Mouse (Mus musculus) kidney, embryonic 14.5 days (tissue): ENCODE data around the gene Angptl7. TPM values are rescaled to one million over a fixed set of nuclear protein-coding genes. Genes with fewer than 3 reads are reported as not detected.

ENCODE experiments used
- ATAC-seq: fragments of 200-750 bp; cut with Nextera tagmentation; 2 replicates; pipeline ENCODE4 v1.8.0; 2017; ENCODE audit warnings: moderate number of reproducible peaks, mild to moderate bottlenecking, moderate TSS enrichment, moderate library complexity; ENCODE audit not compliant: low FRiP score, low TSS enrichment
- H3K27ac ChIP-seq: fragments of 300-500 bp; sonication (generic); 2 replicates; pipeline ENCODE4 v1.5.1; 2014; ENCODE audit warnings: low read depth, mild to moderate bottlenecking, low read length, moderate library complexity, mixed read lengths
- H3K27me3 ChIP-seq: fragments of 300-500 bp; sonication (generic); 2 replicates; pipeline ENCODE4 v1.6.1; 2014; ENCODE audit warnings: mild to moderate bottlenecking, low read length; ENCODE audit not compliant: control insufficient read depth, insufficient read depth
- H3K36me3 ChIP-seq: fragments of 300-500 bp; sonication (generic); 2 replicates; pipeline ENCODE4 v1.6.1; 2014; ENCODE audit warnings: low read length, mixed read lengths; ENCODE audit not compliant: control insufficient read depth, insufficient read depth
- H3K4me1 ChIP-seq: fragments of 300-500 bp; sonication (generic); 2 replicates; pipeline ENCODE4 v1.6.1; 2014; ENCODE audit warnings: low read length, mixed read lengths; ENCODE audit not compliant: control insufficient read depth, insufficient read depth
- H3K4me2 ChIP-seq: fragments of 300-500 bp; sonication (generic); replicated peaks from 2 replicates; pipeline ENCODE4 v1.6.1; 2014; ENCODE audit warnings: low read depth, mild to moderate bottlenecking, low read length
- H3K4me3 ChIP-seq: fragments of 300-500 bp; sonication (generic); 2 replicates; pipeline ENCODE4 v1.5.1; 2014; ENCODE audit warnings: mild to moderate bottlenecking, low read length
- H3K9ac ChIP-seq: fragments of 300-500 bp; sonication (generic); 2 replicates; pipeline ENCODE4 v1.6.1; 2014; ENCODE audit warnings: low read depth, mild to moderate bottlenecking, low read length, moderate library complexity
- H3K9me3 ChIP-seq: fragments of 300-500 bp; sonication (generic); 2 replicates; pipeline ENCODE4 v1.6.1; 2016; ENCODE audit warnings: low read length; ENCODE audit not compliant: control insufficient read depth
- WGBS: fragments of 180-500 bp; shearing (Covaris S2); extraction: QIAGEN DNeasy Blood & Tissue Kit; methylation state at CpG from one replicate; pipeline ENCODE4 v1.1.7; 2014; 5-methylcytosine and 5-hydroxymethylcytosine counted together
- polyA plus RNA-seq: library from polyadenylated mRNA; unstranded; fragments of >200 nt; fragmentation: Nextera tagmentation; extraction: Ambion mirVana; gene quantifications from 2 replicates; pipeline ENCODE4 v1.2.1, GENCODE M21; 2014

Gene Angptl7
- polyA plus RNA-seq, 1 experiment from 2014 or later, result 1.4 TPM

DNA sequence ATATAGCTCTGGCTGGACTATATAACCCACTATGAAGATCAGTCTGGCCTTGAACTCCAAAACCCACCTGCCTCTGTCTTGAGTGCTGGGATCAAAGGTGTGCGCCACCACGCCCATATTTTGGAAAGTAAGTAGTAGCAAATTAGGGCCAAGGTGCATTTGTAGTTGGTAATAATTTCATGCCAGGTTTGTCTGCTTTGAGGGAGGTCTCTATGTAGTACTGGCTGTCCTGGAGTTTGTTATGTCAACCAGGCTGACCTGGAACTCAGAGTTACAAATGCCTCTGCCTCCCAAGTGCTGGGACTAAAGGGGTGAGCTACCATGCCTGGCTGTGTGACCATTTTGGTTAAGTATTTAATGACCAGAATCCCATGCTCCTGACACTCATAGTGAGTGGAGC lies 20.0 kb downstream of the Angptl7 start:
- no peak for ATAC-seq
- WGBS, result 94% methylated on average over 2 of the region's 2 CpGs
- H3K9me3 ChIP-seq, result no peaks in the 10 kb centered on the region
- no peaks in the 10 kb centered on the region for H3K27me3 ChIP-seq
- no peaks in the 10 kb centered on the region for H3K4me1 ChIP-seq
- no peak overlapping the region for H3K9ac ChIP-seq
- H3K27ac ChIP-seq, result no peak overlapping the region
- no peak overlapping the region for H3K4me2 ChIP-seq
- H3K36me3 ChIP-seq, result peaks cover 78% of the 10 kb centered on the region
- H3K4me3 ChIP-seq, result no peak overlapping the region

DNA sequence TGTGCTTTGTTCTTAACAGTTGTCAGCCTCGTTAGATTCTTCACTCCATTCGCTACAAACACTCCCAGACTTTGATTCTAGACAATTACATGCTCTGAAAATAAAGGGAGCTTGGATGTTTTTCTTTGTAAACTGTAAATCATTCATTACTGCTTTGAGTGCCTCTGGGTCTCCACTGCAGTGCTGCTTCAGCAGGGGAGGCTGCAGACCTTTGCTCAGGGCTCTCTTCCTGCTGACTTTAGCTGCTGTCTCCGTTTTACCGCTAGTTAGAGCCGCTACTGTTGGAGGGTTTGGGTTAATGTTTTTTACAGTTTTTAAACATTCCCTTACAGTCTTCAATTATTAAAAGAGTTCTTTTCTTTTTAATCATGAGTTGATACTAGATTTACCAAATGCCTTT lies 26.8 kb downstream of the Angptl7 start:
- H3K36me3 ChIP-seq, result peaks cover 78% of the 10 kb centered on the region
- no peaks in the 10 kb centered on the region for H3K9me3 ChIP-seq
- 53% methylated on average over 5 of the region's 5 CpGs for WGBS
- no peaks in the 10 kb centered on the region for H3K4me1 ChIP-seq
- H3K9ac ChIP-seq, result no peak overlapping the region
- H3K27me3 ChIP-seq, result no peaks in the 10 kb centered on the region
- H3K4me2 ChIP-seq, result no peak overlapping the region
- H3K27ac ChIP-seq, result no peak overlapping the region
- no peak overlapping the region for H3K4me3 ChIP-seq
- ATAC-seq, result no peak

DNA sequence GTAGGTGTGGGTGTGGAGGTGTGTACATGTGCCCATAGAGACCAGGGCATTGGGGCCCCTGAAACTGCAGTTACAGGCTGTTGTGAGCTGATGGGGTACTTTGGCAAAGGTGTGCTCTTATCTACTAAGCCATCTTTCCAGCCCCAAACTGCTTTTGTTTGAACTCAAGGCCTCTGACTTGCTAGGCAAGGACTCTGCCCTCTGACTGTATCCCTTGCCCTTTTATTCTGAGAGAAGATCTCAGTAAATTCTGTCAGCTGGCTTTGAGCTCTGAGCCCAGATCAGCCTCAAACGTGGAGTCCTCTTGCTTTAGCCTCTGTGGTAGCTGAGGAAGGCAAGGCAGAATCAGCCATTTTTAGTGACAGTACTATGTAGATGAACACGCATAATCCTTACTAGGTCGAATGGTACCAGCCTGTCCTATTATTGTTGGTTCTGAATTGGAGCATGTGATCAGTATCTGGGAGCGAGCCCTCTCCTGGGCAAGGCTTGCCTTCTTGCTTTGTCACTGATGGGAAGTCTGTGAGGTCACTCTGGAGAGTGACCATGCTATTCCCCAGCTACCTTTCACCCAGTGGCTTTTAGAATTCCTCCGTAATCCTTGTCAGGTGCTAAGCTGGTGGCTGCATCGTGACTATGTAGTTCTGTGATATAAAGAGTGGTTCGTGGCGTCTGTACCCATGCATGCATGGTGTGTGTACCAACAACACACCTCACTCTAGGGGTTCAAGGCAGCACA lies 27.7 kb downstream of the Angptl7 start:
- Histone ChIP-seq H3K4me3 (no peak overlapping the region), H3K27me3 (no peaks in the 10 kb centered on the region), H3K4me1 (no peaks in the 10 kb centered on the region), H3K36me3 (peaks cover 87% of the 10 kb centered on the region), H3K9me3 (no peaks in the 10 kb centered on the region), H3K9ac (no peak overlapping the region), H3K27ac (no peak overlapping the region), H3K4me2 (no peak overlapping the region)
- no peak for ATAC-seq
- 93% methylated on average over 8 of the region's 8 CpGs for WGBS

DNA sequence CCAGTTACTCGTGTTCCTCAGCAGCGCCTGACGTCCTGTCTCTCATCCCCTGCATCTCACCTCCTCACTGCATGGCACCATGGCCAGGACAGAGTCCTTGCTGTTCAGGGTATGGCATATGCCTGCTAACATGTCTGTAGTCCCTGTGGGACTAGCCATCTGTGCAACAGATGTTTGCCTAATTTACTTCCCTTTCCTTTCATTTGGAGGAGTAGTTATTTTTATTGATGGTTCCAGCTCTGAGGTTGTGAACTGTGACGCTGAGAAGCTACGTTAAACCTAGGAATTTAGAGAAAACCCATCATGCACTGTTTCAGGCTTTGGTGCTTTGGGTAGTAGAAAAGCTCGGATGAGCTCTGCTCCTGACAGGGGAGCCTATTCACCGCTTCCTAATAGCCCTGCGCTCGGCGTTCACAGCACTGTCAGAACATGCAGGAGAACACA lies 28.9 kb downstream of the Angptl7 start:
- 70% methylated on average over 10 of the region's 10 CpGs for WGBS
- Histone ChIP-seq H3K27ac (no peak overlapping the region), H3K4me3 (no peak overlapping the region), H3K9ac (no peak overlapping the region), H3K9me3 (no peaks in the 10 kb centered on the region), H3K4me2 (no peak overlapping the region), H3K36me3 (peaks cover 85% of the 10 kb centered on the region), H3K4me1 (no peaks in the 10 kb centered on the region), H3K27me3 (no peaks in the 10 kb centered on the region)
- ATAC-seq, result no peak

DNA sequence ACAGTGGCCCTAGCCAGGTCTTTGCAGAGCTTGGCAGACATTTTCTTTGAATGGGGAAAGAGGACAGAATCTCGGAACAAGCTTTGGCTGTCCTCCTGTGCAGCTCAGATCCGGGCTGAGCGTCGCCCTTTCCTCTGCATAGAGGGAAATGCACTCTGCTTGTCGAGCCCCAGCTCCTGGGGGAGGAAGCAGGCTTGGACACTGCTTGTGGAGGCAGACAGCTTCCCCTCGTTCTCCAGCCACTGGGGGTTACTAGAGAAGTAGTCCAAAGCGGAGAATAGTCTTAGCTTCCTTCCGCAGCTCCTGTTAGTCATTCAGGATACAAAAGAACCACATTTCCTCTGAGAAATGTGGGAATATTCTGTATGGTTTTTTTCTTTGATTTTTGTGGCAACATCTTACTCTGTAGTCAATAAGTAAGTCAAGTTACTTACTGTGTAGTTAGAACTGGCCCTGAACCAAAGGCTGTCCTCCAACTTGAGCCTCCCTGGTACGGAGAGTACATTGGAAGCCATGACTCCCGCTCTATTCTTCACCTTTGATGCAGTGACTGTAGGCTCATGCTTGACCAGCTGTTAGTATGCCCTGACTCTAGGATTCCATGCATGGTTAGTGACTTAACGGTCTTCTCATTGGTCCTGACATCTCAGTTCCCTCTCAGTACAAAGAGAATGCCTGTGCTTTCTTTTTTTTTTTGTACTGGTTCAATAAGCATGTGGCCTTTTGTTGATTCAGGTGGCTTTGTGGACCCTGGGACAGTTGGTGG lies 30.6 kb downstream of the Angptl7 start:
- peak; percentile 65; the same call in 1 of the 2 replicates for ATAC-seq
- WGBS, result 86% methylated on average over 11 of the region's 11 CpGs

DNA sequence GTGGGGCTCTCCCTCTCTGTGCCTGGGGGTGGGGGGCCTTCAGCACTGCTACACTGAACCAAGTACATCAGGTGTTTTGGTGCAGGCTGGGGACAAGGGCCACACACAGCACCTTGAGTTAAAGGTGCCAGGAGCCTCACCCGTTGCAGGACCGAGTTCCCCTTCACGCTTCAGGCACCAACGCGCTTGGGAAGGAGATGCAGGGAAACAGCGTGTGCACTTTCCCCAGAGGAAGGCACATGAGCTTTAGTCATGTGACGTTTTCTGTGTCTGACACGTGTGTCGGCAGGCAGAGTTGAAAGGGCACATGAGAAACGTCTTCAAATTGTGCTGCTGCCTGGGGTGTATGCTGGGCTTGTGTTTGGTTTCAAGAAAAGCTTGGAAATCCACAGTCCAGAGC lies 31.9 kb downstream of the Angptl7 start:
- WGBS, result 91% methylated on average over 10 of the region's 10 CpGs
- Histone ChIP-seq H3K36me3 (peaks cover 95% of the 10 kb centered on the region), H3K27me3 (no peaks in the 10 kb centered on the region), H3K27ac (no peak overlapping the region), H3K4me1 (no peaks in the 10 kb centered on the region), H3K4me3 (no peak overlapping the region), H3K9ac (no peak overlapping the region), H3K9me3 (no peaks in the 10 kb centered on the region), H3K4me2 (no peak overlapping the region)
- no peak for ATAC-seq

More for the DNA sequence above, 30.6 kb downstream of the Angptl7 start:
- Histone ChIP-seq H3K27me3 (no peaks in the 10 kb centered on the region), H3K4me2 (no peak overlapping the region), H3K9me3 (no peaks in the 10 kb centered on the region), H3K27ac (no peak overlapping the region), H3K36me3 (peaks cover 85% of the 10 kb centered on the region), H3K4me1 (no peaks in the 10 kb centered on the region), H3K9ac (no peak overlapping the region), H3K4me3 (no peak overlapping the region)

DNA sequence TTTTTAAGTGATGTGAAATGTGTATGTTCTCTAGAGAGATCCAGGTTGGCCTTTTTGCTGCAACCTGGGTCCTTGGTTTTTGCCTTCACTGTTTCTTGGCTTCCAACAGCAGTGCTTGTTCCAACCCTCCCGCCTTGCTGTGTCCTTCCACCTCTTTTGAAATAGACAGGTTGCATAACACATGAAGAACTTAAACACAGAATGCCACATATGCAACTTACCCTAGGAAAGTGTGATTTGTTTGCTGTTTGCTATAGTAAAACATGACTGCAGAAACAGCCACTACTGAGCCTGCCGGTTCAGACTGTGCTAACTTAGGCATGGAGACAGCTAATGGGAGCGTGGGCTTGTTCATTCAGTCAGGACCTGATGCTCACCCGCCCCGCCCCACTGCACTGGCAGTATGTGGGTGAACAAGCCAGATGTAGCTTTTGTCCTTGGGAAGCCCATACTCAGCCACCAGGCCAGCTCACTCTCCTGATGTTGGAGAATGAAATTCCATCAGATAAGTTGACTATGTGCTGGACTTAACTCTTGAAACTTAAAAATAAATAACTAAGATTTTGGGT lies 33.7 kb downstream of the Angptl7 start:
- WGBS, result 92% methylated on average over 5 of the region's 5 CpGs
- no peaks in the 10 kb centered on the region for H3K27me3 ChIP-seq
- no peak overlapping the region for H3K4me3 ChIP-seq
- H3K9me3 ChIP-seq, result no peaks in the 10 kb centered on the region
- no peak for ATAC-seq
- peaks cover 95% of the 10 kb centered on the region for H3K36me3 ChIP-seq
- H3K9ac ChIP-seq, result no peak overlapping the region
- H3K4me2 ChIP-seq, result no peak overlapping the region
- H3K4me1 ChIP-seq, result no peaks in the 10 kb centered on the region
- H3K27ac ChIP-seq, result no peak overlapping the region

DNA sequence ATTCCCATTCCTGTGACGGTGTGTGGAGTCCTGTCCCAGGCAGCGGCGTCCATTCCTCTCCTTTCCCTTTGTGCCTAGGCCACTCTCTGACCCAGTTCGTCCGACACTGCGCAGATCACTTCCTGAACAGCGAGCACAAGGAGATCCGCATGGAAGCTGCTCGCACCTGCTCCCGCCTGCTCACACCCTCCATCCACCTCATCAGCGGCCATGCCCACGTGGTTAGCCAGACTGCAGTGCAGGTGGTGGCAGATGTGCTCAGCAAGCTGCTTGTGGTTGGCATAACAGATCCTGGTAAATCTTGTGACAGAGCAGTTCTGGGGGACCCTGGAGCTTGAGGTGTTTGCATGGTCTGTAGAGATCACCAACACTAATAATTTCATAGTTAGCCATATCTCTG lies 35.4 kb downstream of the Angptl7 start:
- Histone ChIP-seq H3K4me2 (no peak overlapping the region), H3K36me3 (peaks cover 92% of the 10 kb centered on the region), H3K27me3 (no peaks in the 10 kb centered on the region), H3K27ac (no peak overlapping the region), H3K9me3 (no peaks in the 10 kb centered on the region), H3K4me3 (no peak overlapping the region), H3K9ac (no peak overlapping the region), H3K4me1 (no peaks in the 10 kb centered on the region)
- 95% methylated on average over 12 of the region's 12 CpGs for WGBS
- ATAC-seq, result no peak

DNA sequence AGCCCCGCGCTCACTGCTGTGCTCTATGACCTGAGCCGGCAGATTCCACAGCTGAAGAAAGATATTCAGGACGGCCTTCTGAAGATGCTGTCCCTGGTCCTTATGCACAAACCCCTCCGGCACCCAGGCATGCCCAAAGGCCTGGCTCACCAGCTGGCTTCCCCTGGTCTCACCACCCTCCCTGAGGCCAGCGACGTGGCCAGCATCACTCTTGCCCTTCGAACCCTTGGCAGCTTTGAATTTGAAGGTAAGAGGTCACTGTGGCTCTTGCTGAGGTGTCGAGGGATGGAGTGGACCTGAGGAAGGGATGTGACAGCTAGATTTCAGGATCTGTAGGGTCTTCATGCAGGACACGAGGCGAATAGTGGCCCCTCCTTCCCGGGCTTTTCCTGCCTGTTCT lies 36.0 kb downstream of the Angptl7 start:
- Histone ChIP-seq H3K27ac (no peak overlapping the region), H3K9me3 (no peaks in the 10 kb centered on the region), H3K4me3 (no peak overlapping the region), H3K4me2 (no peak overlapping the region), H3K9ac (no peak overlapping the region), H3K27me3 (no peaks in the 10 kb centered on the region), H3K36me3 (peaks cover 92% of the 10 kb centered on the region), H3K4me1 (no peaks in the 10 kb centered on the region)
- ATAC-seq, result no peak
- 94% methylated on average over 12 of the region's 12 CpGs for WGBS
